Mouse (Mus musculus) neural tube, embryonic 14.5 days (tissue): ENCODE data around the gene Pik3cd. TPM values are rescaled to one million over a fixed set of nuclear protein-coding genes. Genes with fewer than 3 reads are reported as not detected.

Experiments used
- ATAC-seq: fragments of 200-750 bp; cut with Nextera tagmentation; 2 replicates; pipeline ENCODE4 v1.8.0; 2017; ENCODE audit warnings: low read depth, mild to moderate bottlenecking, moderate TSS enrichment, moderate library complexity
- H3K27ac ChIP-seq: fragments of 300-500 bp; sonication (generic); 2 replicates; pipeline ENCODE4 v1.5.1; 2014; ENCODE audit warnings: low read depth, mild to moderate bottlenecking, control low read depth, low read length, moderate library complexity, mixed read lengths
- H3K27me3 ChIP-seq: fragments of 300-500 bp; sonication (generic); 2 replicates; pipeline ENCODE4 v1.6.1; 2014; ENCODE audit warnings: low read length; ENCODE audit not compliant: control insufficient read depth, insufficient read depth
- H3K36me3 ChIP-seq: fragments of 300-500 bp; sonication (generic); 2 replicates; pipeline ENCODE4 v1.6.1; 2014; ENCODE audit warnings: low read length, mixed read lengths; ENCODE audit not compliant: control insufficient read depth, insufficient read depth
- H3K4me1 ChIP-seq: fragments of 300-500 bp; sonication (generic); 2 replicates; pipeline ENCODE4 v1.6.1; 2014; ENCODE audit warnings: low read length; ENCODE audit not compliant: control insufficient read depth, insufficient read depth
- H3K4me2 ChIP-seq: fragments of 300-500 bp; sonication (generic); 2 replicates; pipeline ENCODE4 v1.6.1; 2014; ENCODE audit warnings: mild to moderate bottlenecking, low read depth, low read length, control low read depth
- H3K4me3 ChIP-seq: fragments of 300-500 bp; sonication (generic); 2 replicates; pipeline ENCODE4 v1.5.1; 2014; ENCODE audit warnings: low read depth, low read length, control low read depth, mixed read lengths
- H3K9ac ChIP-seq: fragments of 300-500 bp; sonication (generic); replicated peaks from 2 replicates; pipeline ENCODE4 v1.6.1; 2014; ENCODE audit warnings: low read depth, mild to moderate bottlenecking, control low read depth, low read length, mixed read lengths
- H3K9me3 ChIP-seq: fragments of 300-500 bp; sonication (generic); 2 replicates; pipeline ENCODE4 v1.6.1; 2016; ENCODE audit warnings: low read length; ENCODE audit not compliant: control insufficient read depth
- WGBS: fragments of 180-500 bp; shearing (Covaris S2); extraction: QIAGEN DNeasy Blood & Tissue Kit; methylation state at CpG from one replicate; pipeline ENCODE4 v1.1.7; 2014; 5-methylcytosine and 5-hydroxymethylcytosine counted together
- polyA plus RNA-seq: library from polyadenylated mRNA; unstranded; fragments of >200 nt; fragmentation: Nextera tagmentation; extraction: Ambion mirVana; gene quantifications from 2 replicates; pipeline ENCODE4 v1.2.1, GENCODE M21; 2014

Pik3cd gene
- polyA plus RNA-seq, 1 experiment from 2014 or later = 16.5 TPM

- no peak overlapping the region for H3K4me3 ChIP-seq
- no peak overlapping the region for H3K4me2 ChIP-seq
- H3K27me3 ChIP-seq = no peaks in the 10 kb centered on the region
- no peak for ATAC-seq
- WGBS = 85% methylated on average over 6 of the region's 6 CpGs
- no peak overlapping the region for H3K27ac ChIP-seq
- 0 out of 2 replicates have a peak, but pooled peaks cover 4% of the 10 kb centered on the region for H3K36me3 ChIP-seq
- H3K9ac ChIP-seq = no peak overlapping the region
- H3K9me3 ChIP-seq = no peaks in the 10 kb centered on the region
- no peaks in the 10 kb centered on the region for H3K4me1 ChIP-seq
Observed at GRCm38 (mm10) chr4:149665692-149666090, 36.7 kb downstream of the Pik3cd start.

GRCm38 (mm10) chr4:149665016-149665691 lies 37.2 kb downstream of the Pik3cd start:
- no peaks in the 10 kb centered on the region for H3K9me3 ChIP-seq
- no peak overlapping the region for H3K4me3 ChIP-seq
- no peak for ATAC-seq
- H3K9ac ChIP-seq = no peak overlapping the region
- no peak overlapping the region for H3K4me2 ChIP-seq
- H3K27ac ChIP-seq = no peak overlapping the region
- 81% methylated on average over 6 of the region's 6 CpGs for WGBS
- H3K27me3 ChIP-seq = no peaks in the 10 kb centered on the region
- 0 out of 2 replicates have a peak, but pooled peaks cover 4% of the 10 kb centered on the region for H3K36me3 ChIP-seq
- no peaks in the 10 kb centered on the region for H3K4me1 ChIP-seq

GRCm38 (mm10) chr4:149663849-149664503 lies 38.4 kb downstream of the Pik3cd start:
- ATAC-seq = no peak
- Histone ChIP-seq H3K36me3 (peaks cover 4% of the 10 kb centered on the region; the same call in 1 of the 2 replicates), H3K9ac (no peak overlapping the region), H3K27me3 (no peaks in the 10 kb centered on the region), H3K27ac (no peak overlapping the region), H3K9me3 (no peaks in the 10 kb centered on the region), H3K4me1 (no peaks in the 10 kb centered on the region), H3K4me3 (no peak overlapping the region), H3K4me2 (no peak overlapping the region)
- 83% methylated on average over 7 of the region's 7 CpGs for WGBS

GRCm38 (mm10) chr4:149661967-149662589 lies 40.3 kb downstream of the Pik3cd start:
- ATAC-seq = no peak
- 93% methylated on average over 14 of the region's 14 CpGs for WGBS
- H3K27ac ChIP-seq = no peak overlapping the region

GRCm38 (mm10) chr4:149660598-149660997 lies 41.8 kb downstream of the Pik3cd start:
- Histone ChIP-seq H3K9me3 (no peaks in the 10 kb centered on the region), H3K9ac (no peak overlapping the region), H3K36me3 (peaks cover 15% of the 10 kb centered on the region), H3K4me2 (no peak overlapping the region), H3K4me3 (no peak overlapping the region), H3K27ac (no peak overlapping the region), H3K27me3 (no peaks in the 10 kb centered on the region), H3K4me1 (no peaks in the 10 kb centered on the region)
- ATAC-seq = no peak
- 87% methylated on average over 7 of the region's 7 CpGs for WGBS

More at GRCm38 (mm10) chr4:149661967-149662589, 40.3 kb downstream of the Pik3cd start:
- no peaks in the 10 kb centered on the region for H3K4me1 ChIP-seq
- peaks cover 15% of the 10 kb centered on the region for H3K36me3 ChIP-seq
- H3K9me3 ChIP-seq = no peaks in the 10 kb centered on the region
- H3K27me3 ChIP-seq = no peaks in the 10 kb centered on the region
- no peak overlapping the region for H3K4me2 ChIP-seq
- no peak overlapping the region for H3K9ac ChIP-seq
- no peak overlapping the region for H3K4me3 ChIP-seq

- Histone ChIP-seq H3K9ac (no peak overlapping the region), H3K9me3 (no peaks in the 10 kb centered on the region), H3K4me3 (no peak overlapping the region), H3K4me1 (no peaks in the 10 kb centered on the region), H3K4me2 (no peak overlapping the region), H3K27me3 (no peaks in the 10 kb centered on the region), H3K36me3 (peaks cover 15% of the 10 kb centered on the region), H3K27ac (no peak overlapping the region)
- ATAC-seq = no peak
- 74% methylated on average over 25 of the region's 25 CpGs for WGBS
Observed at GRCm38 (mm10) chr4:149659495-149660116, 42.8 kb downstream of the Pik3cd start.

- Histone ChIP-seq H3K4me3 (no peak overlapping the region), H3K4me1 (no peaks in the 10 kb centered on the region), H3K4me2 (no peak overlapping the region), H3K9ac (no peak overlapping the region), H3K36me3 (peaks cover 26% of the 10 kb centered on the region), H3K9me3 (no peaks in the 10 kb centered on the region), H3K27ac (no peak overlapping the region), H3K27me3 (no peaks in the 10 kb centered on the region)
- WGBS = 79% methylated on average over 11 of the region's 11 CpGs
- ATAC-seq = no peak
Observed at GRCm38 (mm10) chr4:149657858-149658416, 44.4 kb downstream of the Pik3cd start.

GRCm38 (mm10) chr4:149654232-149654631 lies 48.1 kb downstream of the Pik3cd start:
- no peaks in the 10 kb centered on the region for H3K27me3 ChIP-seq
- H3K9ac ChIP-seq = no peak overlapping the region
- no peaks in the 10 kb centered on the region for H3K9me3 ChIP-seq
- no peak overlapping the region for H3K4me2 ChIP-seq
- no peak overlapping the region for H3K4me3 ChIP-seq
- no peak overlapping the region for H3K27ac ChIP-seq
- H3K36me3 ChIP-seq = peaks cover 33% of the 10 kb centered on the region
- H3K4me1 ChIP-seq = no peaks in the 10 kb centered on the region
- no peak for ATAC-seq
- WGBS = 90% methylated on average over 4 of the region's 4 CpGs
